Mouse (Mus musculus) stomach, embryonic 16.5 days (tissue): Measurements from ENCODE around the gene Eng. TPM values are rescaled to one million over a fixed set of nuclear protein-coding genes. Genes with fewer than 3 reads are reported as not detected.

Experiments
- ATAC-seq: fragments of 200-750 bp; cut with Nextera tagmentation; 2 replicates; pipeline ENCODE4 v1.8.0; 2017; ENCODE audit warnings: moderate number of reproducible peaks, moderate TSS enrichment; ENCODE audit not compliant: insufficient read depth, low FRiP score
- H3K27ac ChIP-seq: fragments of 300-500 bp; sonication (generic); 2 replicates; pipeline ENCODE4 v1.5.1; 2014; ENCODE audit warnings: low read length
- H3K27me3 ChIP-seq: fragments of 300-500 bp; sonication (generic); 2 replicates; pipeline ENCODE4 v1.6.1; 2014; ENCODE audit warnings: low read length, control low read depth, mixed read lengths; ENCODE audit not compliant: control insufficient read depth, insufficient read depth
- H3K36me3 ChIP-seq: fragments of 300-500 bp; sonication (generic); 2 replicates; pipeline ENCODE4 v1.6.1; 2014; ENCODE audit warnings: low read length; ENCODE audit not compliant: control insufficient read depth, insufficient read depth
- H3K4me1 ChIP-seq: fragments of 300-500 bp; sonication (generic); 2 replicates; pipeline ENCODE4 v1.6.1; 2014; ENCODE audit warnings: low read length, control low read depth, mixed read lengths; ENCODE audit not compliant: control insufficient read depth, insufficient read depth
- H3K4me2 ChIP-seq: fragments of 300-500 bp; sonication (generic); 2 replicates; pipeline ENCODE4 v1.6.1; 2014; ENCODE audit warnings: low read depth, low read length, mixed read lengths
- H3K4me3 ChIP-seq: fragments of 300-500 bp; sonication (generic); replicated peaks from 2 replicates; pipeline ENCODE4 v1.5.1; 2014; ENCODE audit warnings: mild to moderate bottlenecking, low read length
- H3K9ac ChIP-seq: fragments of 300-500 bp; sonication (generic); 2 replicates; pipeline ENCODE4 v1.6.1; 2014; ENCODE audit warnings: low read length
- H3K9me3 ChIP-seq: fragments of 300-500 bp; sonication (generic); replicated peaks from 2 replicates; pipeline ENCODE4 v1.6.1; 2016; ENCODE audit warnings: low read length, control low read depth; ENCODE audit not compliant: control insufficient read depth
- WGBS: fragments of 180-500 bp; shearing (Covaris S2); extraction: QIAGEN DNeasy Blood & Tissue Kit; methylation state at CpG from one replicate; pipeline ENCODE4 v1.1.7; 2014; 5-methylcytosine and 5-hydroxymethylcytosine counted together
- polyA plus RNA-seq: library from polyadenylated mRNA; unstranded; fragments of >200 nt; fragmentation: Nextera tagmentation; extraction: Ambion mirVana; gene quantifications from 2 replicates; pipeline ENCODE4 v1.2.1, GENCODE M21; 2015

The Eng gene
- polyA plus RNA-seq, 1 experiment from 2014 or later = 64.5 TPM

DNA sequence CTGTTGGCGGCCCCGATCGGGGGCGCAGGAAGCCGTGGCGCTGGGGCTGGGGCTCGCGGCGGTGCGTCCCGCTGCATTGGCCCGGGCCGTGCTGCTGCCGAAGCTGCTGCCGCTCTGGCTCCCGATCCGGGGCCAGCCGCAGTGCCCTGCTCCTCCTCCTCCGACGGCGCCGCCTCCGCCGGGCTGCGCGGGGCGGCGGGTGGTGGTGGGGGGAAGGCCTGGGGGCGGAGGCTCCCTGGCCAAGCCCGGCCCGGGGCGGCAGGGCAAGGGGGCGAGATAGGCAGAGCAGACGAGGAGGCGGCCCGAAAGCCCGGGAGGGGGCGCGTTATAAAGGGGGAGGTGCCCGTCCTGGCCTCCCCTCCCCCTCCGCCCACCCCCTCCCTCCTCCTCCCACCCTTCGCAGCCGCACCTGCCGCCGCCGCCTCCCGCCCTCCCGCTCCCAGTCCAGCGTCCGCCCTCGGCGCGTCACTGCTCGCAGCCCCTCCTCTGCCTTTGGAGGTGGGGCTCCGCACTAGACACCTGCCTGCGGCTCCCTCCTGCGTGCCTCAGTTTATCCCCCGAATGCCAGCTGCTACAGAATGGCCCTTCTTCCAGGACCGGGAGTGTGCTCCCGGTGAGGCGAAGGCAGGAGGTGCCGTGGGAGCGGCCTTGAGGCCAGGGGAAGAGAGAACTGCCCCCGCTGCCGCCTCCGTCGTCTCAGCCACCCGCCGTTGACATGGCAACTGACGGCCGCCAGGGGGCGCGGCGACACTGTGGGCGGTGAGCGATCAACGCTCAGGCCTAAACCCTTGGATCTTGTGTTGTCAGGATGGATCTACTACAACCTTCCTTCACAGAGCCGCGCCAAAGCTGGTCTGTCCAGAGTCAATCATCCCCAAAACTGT is 66.8 kb downstream of the Eng start, which contains the start of gene Cdk9:
Gene Cdk9 (minus strand): TSS at position 143 of the 884 bp plus-strand sequence.
- Histone ChIP-seq H3K36me3 (peaks cover 5% of the 10 kb centered on the region; the same call in 1 of the 2 replicates), H3K9ac (peak within 1 kb of the TSS; percentile 89), H3K27ac (peak within 1 kb of the TSS; percentile 97), H3K9me3 (no peaks in the 10 kb centered on the region), H3K27me3 (no peaks in the 10 kb centered on the region), H3K4me3 (peak within 1 kb of the TSS; percentile 94), H3K4me2 (peak within 1 kb of the TSS; percentile 82), H3K4me1 (peaks cover 21% of the 10 kb centered on the region)
- WGBS = under 1% methylated on average over 49 of the region's 79 CpGs
- peak; percentile 88 for ATAC-seq

- Histone ChIP-seq H3K27me3 (no peaks in the 10 kb centered on the region), H3K4me3 (no peak overlapping the region), H3K4me1 (peaks cover 21% of the 10 kb centered on the region), H3K27ac (peak overlapping the region; percentile 97), H3K36me3 (peaks cover 3% of the 10 kb centered on the region; the same call in 1 of the 2 replicates), H3K9ac (peak overlapping the region; percentile 49), H3K4me2 (0 out of 2 replicates have a peak overlapping the region, but pooled peaks have one; percentile 34), H3K9me3 (no peaks in the 10 kb centered on the region)
- no peak for ATAC-seq
- 43% methylated on average over 11 of the region's 11 CpGs for WGBS
Measured at GRCm38 (mm10) chr2:32714117-32714986, 68.0 kb downstream of the Eng start.

DNA sequence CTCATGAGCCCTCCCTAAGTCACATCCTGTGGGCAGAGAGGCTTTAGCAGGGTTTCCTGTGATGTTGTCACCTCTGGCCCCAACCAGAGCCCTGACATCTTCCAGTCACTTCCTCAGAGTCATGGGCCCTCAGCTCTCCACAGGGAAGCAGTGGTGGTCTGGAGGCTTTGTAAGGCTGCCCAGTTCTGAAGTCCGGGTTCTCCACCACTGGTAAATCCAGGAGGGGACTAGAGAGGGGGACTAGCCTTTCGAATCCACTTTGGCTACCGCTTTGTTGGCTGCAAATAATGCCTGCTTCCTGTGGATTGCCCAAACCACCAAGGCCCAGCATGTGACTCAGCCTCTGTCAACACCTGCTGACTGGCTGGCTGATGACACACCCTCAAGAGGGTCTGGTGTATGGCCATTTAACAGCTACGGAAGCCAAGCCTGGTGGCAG is 68.6 kb downstream of the Eng start:
- no peak for ATAC-seq
- peak overlapping the region; percentile 49 for H3K9ac ChIP-seq
- H3K27me3 ChIP-seq = no peaks in the 10 kb centered on the region
- H3K4me2 ChIP-seq = no peak overlapping the region
- peak overlapping the region; percentile 97 for H3K27ac ChIP-seq
- H3K9me3 ChIP-seq = no peaks in the 10 kb centered on the region
- no peak overlapping the region for H3K4me3 ChIP-seq
- H3K36me3 ChIP-seq = no peaks in the 10 kb centered on the region
- H3K4me1 ChIP-seq = peaks cover 21% of the 10 kb centered on the region
- WGBS = 40% methylated on average over 4 of the region's 4 CpGs

- H3K27me3 ChIP-seq = no peaks in the 10 kb centered on the region
- no peak overlapping the region for H3K4me3 ChIP-seq
- no peaks in the 10 kb centered on the region for H3K9me3 ChIP-seq
- no peak overlapping the region for H3K4me2 ChIP-seq
- ATAC-seq = no peak
- WGBS = 56% methylated on average over 9 of the region's 9 CpGs
- no peak overlapping the region for H3K9ac ChIP-seq
- H3K36me3 ChIP-seq = no peaks in the 10 kb centered on the region
- H3K4me1 ChIP-seq = peaks cover 17% of the 10 kb centered on the region
- no peak overlapping the region for H3K27ac ChIP-seq
Measured at GRCm38 (mm10) chr2:32718761-32719160, 72.4 kb downstream of the Eng start.

- WGBS = 81% methylated on average over 3 of the region's 3 CpGs
- Histone ChIP-seq H3K27me3 (no peaks in the 10 kb centered on the region), H3K9ac (no peak overlapping the region), H3K4me3 (no peak overlapping the region), H3K9me3 (no peaks in the 10 kb centered on the region), H3K36me3 (no peaks in the 10 kb centered on the region), H3K27ac (peak overlapping the region; percentile 43; the same call in 1 of the 2 replicates), H3K4me2 (no peak overlapping the region), H3K4me1 (peaks cover 6% of the 10 kb centered on the region; the same call in 1 of the 2 replicates)
- no peak for ATAC-seq
Measured at GRCm38 (mm10) chr2:32720053-32720452, 73.7 kb downstream of the Eng start.

DNA sequence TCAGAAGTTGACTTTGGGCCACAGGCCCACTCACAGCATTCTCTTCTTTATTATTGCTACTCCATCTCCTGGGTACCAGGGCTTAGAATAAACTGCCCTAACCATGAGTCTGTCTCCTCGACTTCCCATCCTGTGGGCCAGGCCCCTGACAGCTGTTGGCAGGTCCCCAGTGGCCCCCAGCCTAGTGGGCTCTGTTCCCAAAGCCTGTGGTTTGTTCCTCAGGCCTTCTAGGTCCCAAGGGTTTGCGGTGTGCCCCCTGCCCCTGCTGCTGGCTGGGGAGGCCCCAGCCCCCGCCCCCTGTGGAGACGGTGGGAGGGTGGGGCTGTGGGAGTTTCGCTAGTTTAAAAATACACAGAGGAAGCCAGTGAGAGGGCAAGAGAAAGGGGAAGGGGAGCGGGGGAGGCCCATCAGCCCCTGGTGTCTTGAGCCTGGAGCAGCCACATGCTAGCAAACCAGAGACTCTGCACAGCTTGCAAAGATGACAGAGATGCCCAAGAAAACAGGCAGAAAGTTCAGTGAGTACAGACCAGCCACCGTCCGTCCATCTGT is 74.4 kb downstream of the Eng start, which contains the start of gene Sh2d3c:
Gene Sh2d3c (plus strand): TSS at position 375 of the 549 bp plus-strand sequence.
- H3K27me3 ChIP-seq = no peaks in the 10 kb centered on the region
- H3K4me1 ChIP-seq = peaks cover 6% of the 10 kb centered on the region; the same call in 1 of the 2 replicates
- H3K4me3 ChIP-seq = peak within 1 kb of the TSS; percentile 36
- ATAC-seq = peak; percentile 68; the same call in 1 of the 2 replicates
- no peaks in the 10 kb centered on the region for H3K9me3 ChIP-seq
- peak within 1 kb of the TSS; percentile 50 for H3K4me2 ChIP-seq
- 21% methylated on average over 8 of the region's 8 CpGs for WGBS
- H3K36me3 ChIP-seq = no peaks in the 10 kb centered on the region
- peak within 1 kb of the TSS; percentile 64 for H3K9ac ChIP-seq
- H3K27ac ChIP-seq = peak within 1 kb of the TSS; percentile 43

DNA sequence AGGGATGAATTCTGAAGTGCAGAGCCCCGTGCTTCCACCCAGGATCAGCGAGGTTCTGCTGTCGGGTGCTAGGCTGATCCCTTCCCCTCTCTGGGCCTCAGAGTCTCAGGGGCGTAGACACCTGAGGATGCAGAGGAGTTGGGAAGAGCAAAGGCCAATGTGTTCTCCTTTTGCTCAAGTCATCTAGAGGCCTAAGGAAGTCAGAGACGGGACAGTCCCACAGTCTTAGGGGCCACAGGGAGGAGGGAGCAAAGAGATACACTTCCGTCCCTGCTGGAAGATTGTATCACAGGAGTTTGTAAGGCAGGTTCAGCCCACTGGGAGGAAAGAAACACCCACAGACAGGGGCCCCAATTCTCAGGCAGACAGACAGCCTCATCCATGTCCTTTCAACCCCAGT is 75.7 kb downstream of the Eng start:
- H3K4me2 ChIP-seq = peak overlapping the region; percentile 50
- peaks cover 6% of the 10 kb centered on the region; the same call in 1 of the 2 replicates for H3K4me1 ChIP-seq
- peak overlapping the region; percentile 36 for H3K4me3 ChIP-seq
- WGBS = 42% methylated on average over 6 of the region's 6 CpGs
- no peaks in the 10 kb centered on the region for H3K36me3 ChIP-seq
- peak overlapping the region; percentile 64 for H3K9ac ChIP-seq
- peak overlapping the region; percentile 26; the same call in 1 of the 2 replicates for H3K27ac ChIP-seq
- no peaks in the 10 kb centered on the region for H3K27me3 ChIP-seq
- no peak for ATAC-seq
- no peaks in the 10 kb centered on the region for H3K9me3 ChIP-seq

DNA sequence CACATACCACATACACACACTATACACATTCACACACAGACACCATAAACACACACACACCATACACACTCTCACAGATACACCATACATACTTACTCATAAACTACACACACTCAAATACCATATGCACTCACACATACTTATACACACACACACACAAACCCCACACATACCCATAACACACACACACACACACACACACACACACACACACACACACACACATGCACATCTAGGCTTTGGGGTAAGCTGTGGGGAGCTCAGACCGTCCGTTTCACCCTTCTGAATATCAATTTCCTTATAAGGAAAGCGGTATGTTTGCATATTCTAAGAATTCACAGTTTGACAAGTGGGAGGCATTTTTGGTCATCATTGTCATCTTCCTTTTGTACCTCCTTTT is 76.2 kb downstream of the Eng start:
- H3K4me2 ChIP-seq = peak overlapping the region; percentile 50; the same call in 1 of the 2 replicates
- H3K9ac ChIP-seq = no peak overlapping the region
- H3K4me1 ChIP-seq = peaks cover 6% of the 10 kb centered on the region; the same call in 1 of the 2 replicates
- H3K9me3 ChIP-seq = no peaks in the 10 kb centered on the region
- H3K27ac ChIP-seq = no peak overlapping the region
- H3K27me3 ChIP-seq = no peaks in the 10 kb centered on the region
- 47% methylated on average over 3 of the region's 3 CpGs for WGBS
- H3K4me3 ChIP-seq = no peak overlapping the region
- no peaks in the 10 kb centered on the region for H3K36me3 ChIP-seq
- no peak for ATAC-seq
